Mouse (Mus musculus): Measurements from ENCODE around the gene Cpne8.

DNA sequence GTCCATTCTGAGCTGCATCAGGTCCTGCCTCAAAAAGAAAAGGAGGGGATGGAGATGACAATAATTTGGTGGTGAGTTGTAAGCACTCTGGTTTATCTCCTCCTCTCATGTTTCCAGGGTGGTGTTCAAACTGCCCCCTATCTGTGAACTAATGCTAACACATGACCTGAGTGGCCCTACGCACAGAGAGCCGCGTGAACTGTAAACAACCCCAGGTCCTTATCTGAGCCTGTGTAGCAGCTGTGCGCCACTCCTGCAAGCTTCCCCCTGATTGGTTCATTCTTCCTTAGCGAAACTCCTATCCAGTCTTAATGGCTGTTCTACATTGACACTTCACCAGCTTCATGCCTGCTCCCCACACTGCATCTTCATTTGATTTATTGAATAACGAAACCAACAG lies 7.5 kb upstream of the Cpne8 start:
- no peak for TF ChIP-seq POLR2A (IDR thresholded peaks at IDR 0.05; ENCODE audit: low read depth, low read length)
- TF ChIP-seq CTCF (IDR thresholded peaks at IDR 0.05; ENCODE audit: borderline replicate concordance, insufficient read depth, low read length) = no peak

All from embryonic fibroblast, embryonic 13.5 days (primary cell).